Mouse (Mus musculus) midbrain, embryonic 15.5 days (tissue): ENCODE measurements around the gene Tnr. TPM values are rescaled to one million over a fixed set of nuclear protein-coding genes. Genes with fewer than 3 reads are reported as not detected.

ENCODE experiments used
- ATAC-seq: fragments of 200-750 bp; cut with Nextera tagmentation; replicated peaks from 2 replicates; pipeline ENCODE4 v1.8.0; 2017; ENCODE audit warnings: moderate TSS enrichment
- H3K27ac ChIP-seq: fragments of 300-500 bp; sonication (generic); 2 replicates; pipeline ENCODE4 v1.5.1; 2015; ENCODE audit warnings: mild to moderate bottlenecking, inconsistent platforms
- H3K27me3 ChIP-seq: fragments of 300-500 bp; sonication (generic); replicated peaks from 2 replicates; pipeline ENCODE4 v1.6.1; 2015; ENCODE audit warnings: inconsistent platforms
- H3K36me3 ChIP-seq: fragments of 300-500 bp; sonication (generic); replicated peaks from 2 replicates; pipeline ENCODE4 v1.6.1; 2015; ENCODE audit warnings: inconsistent platforms
- H3K4me1 ChIP-seq: fragments of 300-500 bp; sonication (generic); 2 replicates; pipeline ENCODE4 v1.6.1; 2015; ENCODE audit warnings: inconsistent platforms
- H3K4me2 ChIP-seq: fragments of 300-500 bp; sonication (generic); 2 replicates; pipeline ENCODE4 v1.6.1; 2015; ENCODE audit warnings: inconsistent platforms, mild to moderate bottlenecking, moderate library complexity
- H3K4me3 ChIP-seq: fragments of 300-500 bp; sonication (generic); 2 replicates; pipeline ENCODE4 v1.5.1; 2015; ENCODE audit warnings: mild to moderate bottlenecking, inconsistent platforms
- H3K9ac ChIP-seq: fragments of 300-500 bp; sonication (generic); 2 replicates; pipeline ENCODE4 v1.6.1; 2015; ENCODE audit warnings: mild to moderate bottlenecking, inconsistent platforms
- H3K9me3 ChIP-seq: fragments of 300-500 bp; sonication (generic); 2 replicates; pipeline ENCODE4 v1.6.1; 2016; ENCODE audit warnings: inconsistent platforms
- WGBS: fragments of 180-500 bp; shearing (Covaris S2); methylation state at CpG from one replicate; pipeline ENCODE4 v1.1.7; 2015; ENCODE audit warnings: mixed read lengths; 5-methylcytosine and 5-hydroxymethylcytosine counted together
- polyA plus RNA-seq: library from polyadenylated mRNA; unstranded; fragments of >200 nt; fragmentation: Nextera tagmentation; extraction: Ambion mirVana; gene quantifications from 2 replicates; pipeline ENCODE4 v1.2.1, GENCODE M21; 2015

Tnr gene
- polyA plus RNA-seq, 1 experiment from 2014 or later = 6.6 TPM

DNA sequence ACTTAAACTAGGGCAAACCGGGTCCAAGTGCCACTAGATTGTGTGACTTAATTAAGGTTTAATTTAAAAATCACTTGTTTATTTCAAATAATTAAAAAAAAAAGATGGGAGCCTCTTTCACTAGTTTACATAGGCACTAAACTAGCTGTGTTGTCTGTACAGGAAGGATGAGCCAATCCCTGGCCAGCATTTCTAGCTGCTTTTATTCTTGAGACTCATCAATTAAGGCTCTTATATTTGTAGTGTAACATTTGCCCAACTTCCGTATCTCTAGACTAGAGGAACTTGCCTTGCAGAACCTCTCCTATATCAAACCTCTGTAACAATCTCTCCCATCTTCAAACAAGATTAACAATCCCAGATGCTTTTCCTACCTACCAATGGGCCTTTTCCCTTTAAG, 47.3 kb downstream of the Tnr start:
- H3K4me1 ChIP-seq = peaks cover 8% of the 10 kb centered on the region
- H3K27ac ChIP-seq = peak overlapping the region; percentile 62; the same call in 1 of the 2 replicates
- H3K9me3 ChIP-seq = no peaks in the 10 kb centered on the region
- H3K27me3 ChIP-seq = no peaks in the 10 kb centered on the region
- 61% methylated on average over 2 of the region's 2 CpGs for WGBS
- H3K4me2 ChIP-seq = peak overlapping the region; percentile 21; the same call in 1 of the 2 replicates
- ATAC-seq = peak; percentile 10; the same call in 1 of the 2 replicates
- H3K36me3 ChIP-seq = no peaks in the 10 kb centered on the region
- no peak overlapping the region for H3K9ac ChIP-seq
- no peak overlapping the region for H3K4me3 ChIP-seq

DNA sequence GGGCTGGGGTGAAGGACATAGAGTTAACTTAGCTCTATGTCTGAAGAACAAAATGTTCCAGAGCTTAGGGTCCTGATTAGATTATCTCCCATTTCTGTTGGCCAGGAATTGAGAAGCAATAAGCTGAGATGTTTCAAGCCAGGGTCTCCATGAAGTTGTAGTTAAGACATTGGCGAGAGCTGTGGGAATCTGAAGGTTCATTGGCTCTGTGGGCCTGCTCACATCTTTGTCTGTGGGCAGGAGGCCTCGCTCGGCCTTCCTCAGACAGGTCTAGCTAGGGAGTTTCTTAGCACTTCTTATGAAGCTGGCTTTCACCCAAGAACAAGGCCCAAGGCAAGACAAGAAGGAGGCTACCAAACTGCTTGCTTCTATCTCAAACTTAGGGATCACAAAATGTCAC, 48.4 kb downstream of the Tnr start:
- H3K36me3 ChIP-seq = no peaks in the 10 kb centered on the region
- 95% methylated on average over 3 of the region's 3 CpGs for WGBS

DNA sequence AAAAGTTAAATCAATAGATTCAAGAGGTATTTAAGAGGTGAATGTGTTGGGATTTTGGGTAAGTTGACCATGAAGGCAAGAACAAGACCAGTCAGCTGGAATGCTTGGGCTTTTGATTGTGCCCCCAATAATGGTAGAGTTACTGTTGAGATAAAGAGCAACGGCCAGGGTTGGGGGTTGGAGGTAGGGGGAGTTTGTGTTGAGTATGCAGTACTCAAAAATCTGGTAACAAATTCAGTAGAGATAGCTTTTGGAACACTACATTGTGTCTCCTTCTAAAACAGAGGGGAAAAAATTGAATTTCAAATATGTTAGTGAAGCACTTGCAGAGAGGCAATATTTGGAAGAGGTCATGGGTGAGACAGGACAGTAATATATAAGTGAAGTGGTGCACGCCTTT, 49.5 kb downstream of the Tnr start:
- Histone ChIP-seq H3K4me1 (peaks cover 9% of the 10 kb centered on the region), H3K27ac (no peak overlapping the region), H3K36me3 (no peaks in the 10 kb centered on the region), H3K9me3 (no peaks in the 10 kb centered on the region), H3K4me3 (no peak overlapping the region), H3K9ac (no peak overlapping the region), H3K4me2 (no peak overlapping the region), H3K27me3 (no peaks in the 10 kb centered on the region)
- ATAC-seq = no peak
- 87% methylated on average over 2 of the region's 2 CpGs for WGBS

More for the DNA sequence above, 48.4 kb downstream of the Tnr start:
- Histone ChIP-seq H3K27ac (no peak overlapping the region), H3K9me3 (no peaks in the 10 kb centered on the region), H3K27me3 (no peaks in the 10 kb centered on the region), H3K4me3 (no peak overlapping the region), H3K9ac (no peak overlapping the region), H3K4me2 (no peak overlapping the region), H3K4me1 (peaks cover 8% of the 10 kb centered on the region)
- no peak for ATAC-seq

DNA sequence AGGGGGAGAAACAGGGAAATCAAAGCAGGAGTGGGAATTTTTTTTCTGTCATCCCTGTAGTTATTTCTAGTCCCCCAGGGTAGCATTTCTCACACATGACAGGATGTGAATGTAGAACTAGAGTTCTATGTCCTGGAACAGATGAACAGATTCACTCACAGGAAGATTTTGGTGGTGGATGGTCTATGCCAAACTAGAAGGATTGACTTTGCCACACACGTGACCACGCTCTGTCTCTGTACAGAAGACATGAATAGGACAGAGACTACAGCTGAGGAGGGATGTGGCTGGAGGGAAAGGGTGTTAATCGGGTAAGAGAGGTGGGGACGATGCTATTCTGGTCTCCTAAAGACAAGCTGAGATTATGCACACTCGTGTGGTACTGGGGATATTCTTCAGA, 51.1 kb downstream of the Tnr start:
- WGBS = 84% methylated on average over 5 of the region's 5 CpGs
- H3K27ac ChIP-seq = no peak overlapping the region
- H3K9me3 ChIP-seq = no peaks in the 10 kb centered on the region
- H3K4me2 ChIP-seq = no peak overlapping the region
- H3K27me3 ChIP-seq = no peaks in the 10 kb centered on the region
- peaks cover 15% of the 10 kb centered on the region for H3K4me1 ChIP-seq
- no peak for ATAC-seq
- H3K9ac ChIP-seq = no peak overlapping the region
- H3K36me3 ChIP-seq = no peaks in the 10 kb centered on the region
- H3K4me3 ChIP-seq = no peak overlapping the region

- 80% methylated on average over 2 of the region's 2 CpGs for WGBS
- H3K27ac ChIP-seq = no peak overlapping the region
- H3K36me3 ChIP-seq = no peaks in the 10 kb centered on the region
- no peak overlapping the region for H3K9ac ChIP-seq
- no peaks in the 10 kb centered on the region for H3K27me3 ChIP-seq
- H3K4me2 ChIP-seq = no peak overlapping the region
- H3K4me1 ChIP-seq = 0 out of 2 replicates have a peak, but pooled peaks cover 6% of the 10 kb centered on the region
- no peaks in the 10 kb centered on the region for H3K9me3 ChIP-seq
- no peak for ATAC-seq
- no peak overlapping the region for H3K4me3 ChIP-seq
Observed at GRCm38 (mm10) chr1:159576246-159576645, 52.7 kb downstream of the Tnr start.

DNA sequence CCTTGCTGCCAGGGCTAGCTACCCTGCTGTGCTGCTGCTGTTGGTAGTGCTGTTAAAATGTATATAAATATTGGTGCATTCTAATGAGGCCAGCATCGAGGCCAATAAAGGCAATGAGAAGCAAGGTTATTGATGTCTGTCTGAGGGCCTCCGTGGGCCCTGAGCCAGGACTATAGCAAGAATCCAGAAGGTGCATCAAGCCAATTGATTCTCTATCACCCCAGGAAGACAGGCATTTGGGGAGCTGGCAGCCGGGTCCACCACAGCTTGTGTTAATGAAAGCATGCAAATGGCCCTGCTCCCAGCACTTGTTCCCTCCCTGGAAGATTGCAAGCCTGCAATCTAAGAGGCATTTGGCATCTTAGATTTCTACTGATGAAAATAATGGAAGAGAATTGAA, 54.8 kb downstream of the Tnr start:
- Histone ChIP-seq H3K4me3 (no peak overlapping the region), H3K27me3 (no peaks in the 10 kb centered on the region), H3K9ac (no peak overlapping the region), H3K4me2 (no peak overlapping the region), H3K4me1 (0 out of 2 replicates have a peak, but pooled peaks cover 6% of the 10 kb centered on the region), H3K27ac (no peak overlapping the region), H3K9me3 (no peaks in the 10 kb centered on the region), H3K36me3 (no peaks in the 10 kb centered on the region)
- ATAC-seq = no peak
- 27% methylated on average over 3 of the region's 3 CpGs for WGBS

GRCm38 (mm10) chr1:159580335-159580921, 56.9 kb downstream of the Tnr start:
- Histone ChIP-seq H3K9me3 (no peaks in the 10 kb centered on the region), H3K4me1 (0 out of 2 replicates have a peak, but pooled peaks cover 6% of the 10 kb centered on the region), H3K4me2 (no peak overlapping the region), H3K4me3 (no peak overlapping the region), H3K27ac (no peak overlapping the region), H3K27me3 (no peaks in the 10 kb centered on the region), H3K9ac (no peak overlapping the region), H3K36me3 (no peaks in the 10 kb centered on the region)
- 87% methylated on average over 8 of the region's 8 CpGs for WGBS
- ATAC-seq = no peak

DNA sequence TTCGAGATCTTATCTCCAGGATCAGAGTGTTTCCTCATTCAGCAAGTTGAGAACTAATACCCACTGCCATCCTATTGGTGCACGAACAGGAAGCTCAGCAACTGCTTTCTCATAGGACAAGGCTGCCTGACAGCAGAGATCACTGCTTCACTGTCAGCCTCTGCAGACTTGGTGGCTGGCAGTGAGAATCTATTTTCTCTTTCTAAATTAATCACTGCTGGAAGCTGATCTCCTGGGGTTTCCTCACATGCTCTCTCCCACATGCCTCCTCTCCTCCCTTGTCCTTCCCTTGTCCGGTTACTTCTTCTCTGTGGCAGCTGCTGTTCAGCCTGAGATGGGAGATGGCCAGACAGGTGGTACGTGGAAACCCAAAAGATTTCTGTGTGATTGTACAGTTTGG, 60.3 kb downstream of the Tnr start:
- H3K4me2 ChIP-seq = no peak overlapping the region
- no peak for ATAC-seq
- no peak overlapping the region for H3K27ac ChIP-seq
- H3K9me3 ChIP-seq = no peaks in the 10 kb centered on the region
- H3K36me3 ChIP-seq = no peaks in the 10 kb centered on the region
- H3K4me3 ChIP-seq = no peak overlapping the region
- 74% methylated on average over 4 of the region's 4 CpGs for WGBS
- H3K9ac ChIP-seq = no peak overlapping the region
- no peaks in the 10 kb centered on the region for H3K4me1 ChIP-seq
- no peaks in the 10 kb centered on the region for H3K27me3 ChIP-seq

DNA sequence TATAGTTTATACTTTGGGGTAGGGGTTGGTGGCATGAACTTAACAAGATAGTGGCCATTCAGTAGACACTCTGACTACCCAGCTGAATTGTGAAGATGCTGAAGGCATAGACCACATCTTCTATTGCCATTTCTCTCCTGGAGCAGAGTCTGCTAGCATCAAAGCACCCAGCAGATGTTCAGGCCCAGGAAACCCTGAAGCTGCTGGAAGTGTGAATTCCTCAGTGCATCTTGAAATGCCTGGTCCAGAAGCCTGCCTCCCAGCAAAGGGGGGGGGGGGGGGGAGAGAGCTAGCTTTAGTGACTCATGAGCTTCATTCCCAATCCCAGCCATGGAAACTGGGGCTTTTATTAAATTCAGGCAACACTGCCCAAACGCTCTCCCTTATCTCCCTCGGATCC, 65.2 kb downstream of the Tnr start:
- 0 out of 2 replicates have a peak, but pooled peaks cover 5% of the 10 kb centered on the region for H3K4me1 ChIP-seq
- H3K9ac ChIP-seq = no peak overlapping the region
- ATAC-seq = no peak
- no peaks in the 10 kb centered on the region for H3K36me3 ChIP-seq
- 58% methylated on average over 2 of the region's 2 CpGs for WGBS
- H3K27me3 ChIP-seq = no peaks in the 10 kb centered on the region
- no peak overlapping the region for H3K27ac ChIP-seq
- no peak overlapping the region for H3K4me2 ChIP-seq
- no peak overlapping the region for H3K4me3 ChIP-seq
- no peaks in the 10 kb centered on the region for H3K9me3 ChIP-seq

DNA sequence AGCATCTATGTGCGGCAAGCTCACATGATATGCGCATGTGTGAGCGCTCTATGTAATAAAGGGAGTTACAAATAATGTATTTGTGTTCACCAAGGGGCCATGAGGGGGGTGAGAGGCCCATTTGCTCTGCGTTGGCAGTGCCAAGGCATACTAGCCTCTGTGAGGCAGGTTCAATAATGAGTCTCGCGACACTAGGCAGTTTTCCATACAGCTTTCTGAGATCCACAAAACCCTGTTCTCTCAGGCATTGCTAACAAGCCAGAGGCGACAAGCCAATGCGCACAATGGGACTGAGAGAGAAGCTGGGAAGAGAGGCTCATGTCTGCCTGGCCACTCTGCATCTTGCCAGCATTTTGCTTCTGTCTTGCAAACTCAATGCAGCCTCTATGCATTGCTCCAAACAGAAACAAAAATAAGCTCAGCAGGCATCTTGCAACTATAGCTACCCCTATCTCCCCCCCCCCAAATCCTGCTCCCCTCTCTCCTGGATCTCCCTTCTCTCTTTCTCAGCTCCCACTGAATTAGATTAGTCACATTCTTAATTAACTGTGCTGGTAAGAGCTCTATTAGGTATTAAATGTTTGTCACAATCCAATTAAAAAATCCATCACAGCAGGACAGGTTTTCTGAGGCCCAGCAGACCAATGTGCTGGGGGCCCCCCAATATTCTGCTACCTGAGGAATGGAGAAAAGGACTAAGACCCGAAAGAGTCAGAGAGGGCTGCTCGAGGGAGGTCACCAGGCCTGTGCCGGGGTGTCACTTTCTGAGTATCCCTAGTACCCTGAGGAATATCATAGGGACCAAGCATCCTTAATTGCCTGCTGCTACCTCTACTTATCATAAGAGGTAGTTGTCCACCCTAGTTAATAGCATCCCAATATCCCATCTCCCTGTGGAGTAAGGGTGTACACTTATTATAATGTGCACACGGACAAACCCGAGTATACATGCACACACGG, 70.8 kb downstream of the Tnr start:
- H3K27ac ChIP-seq = peak overlapping the region; percentile 63
- no peaks in the 10 kb centered on the region for H3K27me3 ChIP-seq
- peaks cover 18% of the 10 kb centered on the region for H3K4me1 ChIP-seq
- H3K4me2 ChIP-seq = no peak overlapping the region
- no peaks in the 10 kb centered on the region for H3K9me3 ChIP-seq
- WGBS = 56% methylated on average over 14 of the region's 14 CpGs
- ATAC-seq = peak; percentile 86
- no peak overlapping the region for H3K4me3 ChIP-seq
- no peaks in the 10 kb centered on the region for H3K36me3 ChIP-seq
- H3K9ac ChIP-seq = no peak overlapping the region

DNA sequence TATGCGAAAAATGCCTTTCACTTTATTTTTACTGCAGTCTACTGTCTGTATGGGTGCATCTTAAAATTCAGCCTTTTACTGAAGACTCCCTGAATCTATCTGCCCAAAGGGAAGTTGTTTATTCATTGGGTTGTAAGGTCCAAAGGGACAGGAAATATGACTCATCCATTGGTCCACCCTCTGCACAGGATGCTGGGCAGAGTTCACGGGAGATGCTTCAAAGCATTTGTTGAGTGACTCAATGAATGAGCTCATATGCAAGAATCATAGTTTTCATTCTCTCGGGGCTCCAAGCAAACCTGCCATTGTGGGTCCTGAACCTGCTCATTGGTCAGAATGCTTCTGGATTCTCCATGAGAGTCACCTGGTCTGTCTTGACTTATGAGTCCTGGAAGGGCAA, 72.2 kb downstream of the Tnr start:
- Histone ChIP-seq H3K36me3 (no peaks in the 10 kb centered on the region), H3K9ac (no peak overlapping the region), H3K4me3 (no peak overlapping the region), H3K9me3 (no peaks in the 10 kb centered on the region), H3K27ac (no peak overlapping the region), H3K4me2 (no peak overlapping the region), H3K4me1 (peaks cover 17% of the 10 kb centered on the region), H3K27me3 (no peaks in the 10 kb centered on the region)
- ATAC-seq = no peak
- WGBS = 88% methylated on average over 3 of the region's 3 CpGs

DNA sequence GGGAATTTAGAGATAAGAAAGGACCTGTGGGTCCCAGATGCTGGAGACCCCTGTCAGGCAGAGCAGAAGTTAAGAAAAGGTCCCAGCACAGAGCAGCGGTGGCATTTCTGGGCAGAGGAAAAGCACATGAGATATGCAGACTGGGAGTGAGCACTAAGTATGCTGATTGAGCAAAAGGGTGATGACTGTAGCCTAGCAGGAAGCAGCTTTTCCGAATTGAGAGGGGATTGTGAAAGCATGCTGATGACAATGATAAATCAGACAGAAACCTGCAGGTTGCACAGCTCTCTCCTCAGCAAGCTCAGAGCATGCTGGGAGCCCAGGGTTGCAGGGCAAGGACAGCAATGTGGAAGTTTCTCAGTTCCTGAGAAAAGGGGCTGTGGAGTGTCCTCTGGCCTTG, 73.1 kb downstream of the Tnr start:
- WGBS = 72% methylated on average over 2 of the region's 2 CpGs
- Histone ChIP-seq H3K9ac (no peak overlapping the region), H3K27me3 (no peaks in the 10 kb centered on the region), H3K27ac (no peak overlapping the region), H3K36me3 (no peaks in the 10 kb centered on the region), H3K4me2 (no peak overlapping the region), H3K4me1 (peaks cover 13% of the 10 kb centered on the region), H3K9me3 (no peaks in the 10 kb centered on the region), H3K4me3 (no peak overlapping the region)
- no peak for ATAC-seq
